Mouse (Mus musculus): ENCODE data around the gene Zfp383.
"Not testable (repeated sequence)": the region's sequence is repeated elsewhere in the genome, so short reads cannot be mapped to it uniquely, and the experiment has no call there.

Gene Zfp383

GRCm38 (mm10) chr7:29942740-29943139 is 34.7 kb downstream of the Zfp383 start:
- peak; percentile 9 for DNase-seq

GRCm38 (mm10) chr7:29943720-29944119 is 35.7 kb downstream of the Zfp383 start:
- no peak for DNase-seq

GRCm38 (mm10) chr7:29944201-29944600 is 36.2 kb downstream of the Zfp383 start:
- DNase-seq: no peak

GRCm38 (mm10) chr7:29953086-29953485 is 45.1 kb downstream of the Zfp383 start:
- no peak for DNase-seq

GRCm38 (mm10) chr7:29953513-29954401 is 45.7 kb downstream of the Zfp383 start, which contains the start of gene Zfp74:
Gene Zfp74, minus strand, starts transcription at chr7:29954089.
- DNase-seq: peak; percentile 87

GRCm38 (mm10) chr7:29954731-29955130 is 46.7 kb downstream of the Zfp383 start:
- DNase-seq: peak; percentile 79

- DNase-seq: no peak
Observed at GRCm38 (mm10) chr7:29956257-29956656, 48.2 kb downstream of the Zfp383 start.

GRCm38 (mm10) chr7:29958125-29958724 is 50.2 kb downstream of the Zfp383 start:
- DNase-seq: no peak

- DNase-seq: no peak
Observed at GRCm38 (mm10) chr7:29959004-29959403, 51.0 kb downstream of the Zfp383 start.

- DNase-seq: not testable (repeated sequence)
Observed at GRCm38 (mm10) chr7:29965115-29965810, 57.2 kb downstream of the Zfp383 start.

Data from retina, postnatal 1 day (tissue).